Mouse (Mus musculus) liver, embryonic 14.5 days (tissue): ENCODE measurements around the gene Vmn1r44. TPM values are rescaled to one million over a fixed set of nuclear protein-coding genes. Genes with fewer than 3 reads are reported as not detected.
"Not testable (repeated sequence)": the region's sequence is repeated elsewhere in the genome, so short reads cannot be mapped to it uniquely, and the experiment has no call there.

Experiments
- ATAC-seq: fragments of 200-750 bp; cut with Nextera tagmentation; 2 replicates; pipeline ENCODE4 v1.8.0; 2017; ENCODE audit warnings: moderate number of reproducible peaks, mild to moderate bottlenecking, moderate library complexity; ENCODE audit not compliant: insufficient read depth
- DNase-seq, 3 experiments: peaks; one replicate each; pipeline ENCODE4 v3.0.0-alpha.2; 2012 to 2013; ENCODE audit warnings: low read depth in 3 of 3, low spot score in 3 of 3
- H3K27ac ChIP-seq: fragments of 300-500 bp; sonication (generic); 2 replicates; pipeline ENCODE4 v1.5.1; 2014; ENCODE audit warnings: moderate library complexity, mild to moderate bottlenecking, control low read depth, inconsistent platforms
- H3K27me3 ChIP-seq: fragments of 300-500 bp; sonication (generic); 2 replicates; pipeline ENCODE4 v1.6.1; 2014; ENCODE audit warnings: mild to moderate bottlenecking, low read length, moderate library complexity; ENCODE audit not compliant: control insufficient read depth, insufficient read depth
- H3K36me3 ChIP-seq: fragments of 300-500 bp; sonication (generic); replicated peaks from 2 replicates; pipeline ENCODE4 v1.6.1; 2014; ENCODE audit warnings: low read depth; ENCODE audit not compliant: control insufficient read depth, insufficient read depth
- H3K4me1 ChIP-seq, 2 experiments: fragments of 200-500 bp in 1 of 2; fragments of 300-500 bp in 1 of 2; sonication (generic) in 1 of 2; replicated peaks; 2 replicates each; pipeline ENCODE4 v1.6.1; 2012 to 2014; ENCODE audit warnings: antibody characterized with exemption in 1 of 2, inconsistent platforms in 1 of 2, low read length in 1 of 2; ENCODE audit not compliant: control insufficient read depth in 2 of 2, insufficient read depth in 2 of 2
- H3K4me2 ChIP-seq: fragments of 300-500 bp; sonication (generic); 2 replicates; pipeline ENCODE4 v1.6.1; 2014; ENCODE audit warnings: low read depth, mild to moderate bottlenecking, control low read depth, moderate library complexity
- H3K4me3 ChIP-seq, 2 experiments: fragments of 200-500 bp in 1 of 2; fragments of 300-500 bp in 1 of 2; sonication (generic) in 1 of 2; 2 replicates each; pipeline ENCODE4 v1.5.1; 2012 to 2014; ENCODE audit warnings: low read depth in 2 of 2, low read length in 2 of 2, mild to moderate bottlenecking in 2 of 2, control low read depth in 1 of 2, inconsistent platforms in 1 of 2, moderate library complexity in 1 of 2; ENCODE audit not compliant: insufficient read depth in 1 of 2
- H3K9ac ChIP-seq: fragments of 300-500 bp; sonication (generic); replicated peaks from 2 replicates; pipeline ENCODE4 v1.6.1; 2014; ENCODE audit warnings: mild to moderate bottlenecking, control low read depth, moderate library complexity
- H3K9me3 ChIP-seq: fragments of 300-500 bp; sonication (generic); 2 replicates; pipeline ENCODE4 v1.6.1; 2016; ENCODE audit warnings: low read length, mixed read lengths; ENCODE audit not compliant: control insufficient read depth
- CTCF ChIP-seq: IDR thresholded peaks from 2 replicates; pipeline ENCODE4 v1.5.1; 2016; ENCODE audit warnings: antibody characterized with exemption, low read depth, control low read depth
- EP300 ChIP-seq: IDR thresholded peaks from 2 replicates; pipeline ENCODE4 v1.6.1; 2016; ENCODE audit warnings: antibody characterized with exemption, low read depth
- WGBS: fragments of 180-500 bp; shearing (Covaris S2); extraction: QIAGEN DNeasy Blood & Tissue Kit; methylation state at CpG from one replicate; pipeline ENCODE4 v1.1.7; 2014; ENCODE audit not compliant: insufficient replicate concordance; 5-methylcytosine and 5-hydroxymethylcytosine counted together
- polyA plus RNA-seq, 2 experiments: library from polyadenylated mRNA; depleted of rRNA in 1 of 2; stranded (reverse) in 1 of 2; unstranded in 1 of 2; fragments of >200 nt; fragmentation: Nextera tagmentation in 1 of 2; extraction: Ambion mirVana in 1 of 2; gene quantifications; 2 replicates each; pipeline versions ENCODE4 v1.2.1 to v1.2.3; 2012 to 2014

The Vmn1r44 gene
- polyA plus RNA-seq (2012; rRNA removed) (not detected in 2 replicates), polyA plus RNA-seq (2014; fragmentation: Nextera tagmentation; extraction: Ambion mirVana) (not detected in 2 replicates)

DNA sequence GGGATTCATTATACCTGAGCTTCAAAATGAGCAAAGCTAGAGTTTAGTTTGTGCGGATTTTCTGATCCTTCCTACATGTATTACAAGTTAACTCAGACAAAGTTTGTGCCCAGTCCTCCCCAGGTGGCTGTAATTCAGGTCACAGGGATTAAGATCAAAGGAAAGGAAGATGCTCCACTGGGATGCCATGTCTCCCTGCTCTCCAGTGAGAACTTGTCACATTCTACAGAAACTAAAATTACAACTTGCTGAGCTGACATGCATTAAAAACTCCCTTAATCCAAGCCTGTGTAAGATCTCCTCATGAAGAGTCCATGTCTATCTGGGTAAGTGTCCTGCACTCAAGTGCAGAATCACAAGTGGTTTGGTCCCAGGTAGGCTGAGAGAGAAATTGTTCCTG lies at the start of gene Vmn1r44:
TSS of gene Vmn1r44 (plus strand) at position 301 of the 400 bp plus-strand sequence.
- no peak within 1 kb of the TSS for H3K4me3 ChIP-seq
- H3K9ac ChIP-seq, result no peak within 1 kb of the TSS
- H3K27me3 ChIP-seq, result no peaks in the 10 kb centered on the region
- H3K27ac ChIP-seq, result no peak within 1 kb of the TSS
- 54% methylated on average over 1 of the region's 1 CpGs for WGBS
- no peak for ATAC-seq
- no peaks in the 10 kb centered on the region for H3K36me3 ChIP-seq
- DNase-seq, result no peak
- H3K9me3 ChIP-seq, result no peaks in the 10 kb centered on the region
- H3K4me2 ChIP-seq, result no peak within 1 kb of the TSS
- H3K4me1 ChIP-seq, result no peaks in the 10 kb centered on the region
- TF ChIP-seq EP300, result no peak
- no peak for TF ChIP-seq CTCF

DNA sequence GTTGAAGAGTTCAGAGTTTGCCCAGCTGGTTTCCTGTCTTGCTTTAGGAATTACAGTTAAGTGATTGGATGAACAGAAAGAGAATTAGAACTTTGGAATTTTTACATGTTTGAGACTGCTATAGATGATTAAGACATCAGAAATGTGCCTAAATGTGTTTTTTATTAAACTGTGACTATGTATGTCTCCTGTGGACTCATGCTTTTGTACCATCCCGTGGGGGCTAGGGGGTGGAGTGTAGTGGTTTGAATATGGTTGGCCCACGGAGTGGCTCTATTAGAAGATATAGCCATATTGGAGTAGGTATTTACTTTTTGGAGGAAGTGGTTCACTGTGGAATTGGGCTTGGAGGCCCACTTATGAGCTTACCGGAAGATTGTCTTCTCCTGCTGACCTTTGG lies 25.9 kb upstream of the Vmn1r44 start:
- H3K4me3 ChIP-seq, result no peak overlapping the region
- no peaks in the 10 kb centered on the region for H3K36me3 ChIP-seq
- no peak overlapping the region for H3K27ac ChIP-seq
- no peak overlapping the region for H3K4me2 ChIP-seq
- H3K9me3 ChIP-seq, result no peaks in the 10 kb centered on the region
- H3K9ac ChIP-seq, result no peak overlapping the region
- TF ChIP-seq CTCF, result no peak
- no peak for TF ChIP-seq EP300
- DNase-seq, result no peak
- no peaks in the 10 kb centered on the region for H3K4me1 ChIP-seq
- no peaks in the 10 kb centered on the region for H3K27me3 ChIP-seq
- WGBS, result 41% methylated on average over 3 of the region's 3 CpGs
- ATAC-seq, result no peak

DNA sequence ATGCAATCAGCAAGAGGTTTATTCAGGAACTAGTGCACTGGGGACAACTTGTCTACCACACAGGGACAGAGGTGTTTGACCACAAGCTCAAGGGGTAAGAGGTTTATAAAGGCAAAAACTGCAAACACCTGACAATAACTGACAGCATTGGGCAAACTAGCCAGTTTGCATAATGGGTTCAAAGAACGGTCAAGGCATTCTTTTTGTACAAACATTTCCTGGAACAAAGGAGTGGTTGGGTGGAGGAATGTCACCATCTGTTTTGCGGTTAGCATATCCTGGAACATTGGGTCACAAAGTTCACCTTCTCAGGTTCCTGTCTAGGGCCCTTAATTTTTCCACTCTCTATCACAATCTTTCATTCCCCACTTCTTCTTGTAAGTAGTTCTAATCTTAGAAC lies 23.6 kb upstream of the Vmn1r44 start:
- no peak for TF ChIP-seq CTCF
- TF ChIP-seq EP300, result no peak

DNA sequence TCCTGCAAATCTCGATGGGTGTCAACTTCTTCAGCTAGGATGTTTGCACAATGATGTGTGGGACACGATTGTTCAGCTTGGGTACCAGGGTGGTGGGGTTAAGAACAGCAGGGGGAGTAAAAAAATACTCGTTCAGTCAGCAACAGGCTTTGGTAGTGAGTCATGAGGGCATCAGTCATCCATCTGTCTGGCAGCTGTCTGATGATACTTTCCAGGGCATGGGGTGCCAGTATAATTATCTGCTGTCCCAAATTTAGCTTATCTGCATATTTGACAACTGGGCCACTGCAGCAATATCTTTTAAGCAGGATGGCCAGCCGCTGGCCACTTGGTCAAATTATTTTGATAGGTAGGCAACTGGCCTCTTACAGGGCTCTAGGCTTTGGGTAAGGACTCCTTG lies 19.7 kb upstream of the Vmn1r44 start:
- Histone ChIP-seq H3K27me3 (no peaks in the 10 kb centered on the region), H3K4me3 (no peak overlapping the region), H3K9me3 (no peaks in the 10 kb centered on the region), H3K27ac (no peak overlapping the region), H3K9ac (no peak overlapping the region), H3K4me2 (no peak overlapping the region), H3K4me1 (no peaks in the 10 kb centered on the region), H3K36me3 (no peaks in the 10 kb centered on the region)
- no peak for ATAC-seq
- TF ChIP-seq EP300 (no peak), CTCF (no peak)
- no peak for DNase-seq
- 37% methylated on average over 4 of the region's 4 CpGs for WGBS

More for the DNA sequence above, 23.6 kb upstream of the Vmn1r44 start:
- Histone ChIP-seq H3K9me3 (no peaks in the 10 kb centered on the region), H3K36me3 (no peaks in the 10 kb centered on the region), H3K9ac (no peak overlapping the region), H3K4me1 (no peaks in the 10 kb centered on the region), H3K27ac (no peak overlapping the region), H3K4me3 (no peak overlapping the region), H3K4me2 (no peak overlapping the region), H3K27me3 (no peaks in the 10 kb centered on the region)
- WGBS, result 63% methylated on average over 2 of the region's 2 CpGs
- DNase-seq, result no peak
- ATAC-seq, result no peak

DNA sequence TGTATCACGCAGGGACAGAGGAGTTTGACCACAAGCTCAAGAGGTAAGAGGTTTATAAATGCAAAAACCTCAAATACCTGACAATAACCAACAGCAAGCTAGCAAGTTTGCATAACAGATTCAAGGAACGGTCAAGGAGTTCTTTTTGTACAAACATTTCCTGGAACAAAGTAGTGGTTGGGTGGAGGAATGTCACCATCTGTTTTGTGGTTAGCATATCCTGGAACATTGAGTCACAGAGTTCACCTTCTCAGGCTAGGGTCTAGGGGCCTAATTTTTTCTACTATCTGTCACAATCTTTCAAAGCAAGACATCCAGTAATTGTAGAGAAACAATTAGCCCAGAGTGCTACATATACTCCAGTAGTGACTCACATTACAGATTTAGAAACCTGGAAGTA lies 16.2 kb upstream of the Vmn1r44 start:
- Histone ChIP-seq H3K4me2 (no peak overlapping the region), H3K4me3 (no peak overlapping the region), H3K9ac (no peak overlapping the region), H3K36me3 (no peaks in the 10 kb centered on the region), H3K27ac (no peak overlapping the region), H3K9me3 (no peaks in the 10 kb centered on the region), H3K4me1 (no peaks in the 10 kb centered on the region), H3K27me3 (no peaks in the 10 kb centered on the region)
- WGBS, result 55% methylated on average over 2 of the region's 2 CpGs
- no peak for ATAC-seq
- TF ChIP-seq EP300 (no peak), CTCF (no peak)
- no peak for DNase-seq

DNA sequence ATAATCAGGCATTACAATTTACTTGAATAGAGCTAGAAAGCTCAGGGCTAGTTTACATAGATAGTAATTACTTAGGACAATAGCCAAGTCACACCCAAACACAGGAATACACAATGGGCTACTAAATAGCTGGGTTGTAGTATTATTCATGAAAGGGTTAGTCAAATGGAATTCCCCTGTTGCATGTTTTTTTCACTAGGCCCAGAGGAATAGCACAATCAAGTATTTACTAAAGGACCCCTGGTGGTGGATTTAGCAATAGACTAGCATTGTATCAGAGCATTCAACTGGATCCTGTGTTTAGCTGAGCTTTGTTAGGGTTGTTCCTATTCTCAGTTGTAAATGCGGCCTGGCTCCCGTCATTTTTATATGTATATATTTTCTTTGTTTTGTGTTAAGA lies 15.5 kb upstream of the Vmn1r44 start:
- ATAC-seq (no peak), DNase-seq (no peak)
- TF ChIP-seq EP300 (no peak), CTCF (no peak)
- Histone ChIP-seq H3K9me3 (no peaks in the 10 kb centered on the region), H3K4me1 (no peaks in the 10 kb centered on the region), H3K9ac (no peak overlapping the region), H3K36me3 (no peaks in the 10 kb centered on the region), H3K27me3 (no peaks in the 10 kb centered on the region), H3K4me2 (no peak overlapping the region), H3K4me3 (no peak overlapping the region), H3K27ac (no peak overlapping the region)
- 83% methylated on average over 2 of the region's 2 CpGs for WGBS

DNA sequence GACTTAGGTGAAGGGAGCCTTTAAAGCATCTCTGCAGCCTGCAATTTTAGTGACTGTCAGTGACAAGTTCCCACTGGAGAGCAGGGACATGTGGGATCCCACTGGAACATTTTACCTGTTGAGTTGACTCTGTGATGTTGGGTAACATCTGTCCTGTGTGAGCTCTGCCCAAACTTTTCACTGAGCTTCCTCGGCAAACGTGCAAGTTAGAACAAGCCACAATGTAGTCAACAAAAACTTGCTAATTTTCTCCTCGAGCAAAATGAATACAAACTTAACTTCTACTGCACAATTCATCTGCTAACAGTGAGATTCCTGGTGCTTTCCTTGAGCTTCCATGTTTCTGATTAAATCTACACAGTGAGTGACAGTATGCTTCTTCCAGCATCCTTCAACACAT lies 7.1 kb upstream of the Vmn1r44 start, which contains the start of the genes Vmn1r42 and Vmn1r43:
TSS of gene Vmn1r42 (minus strand) at position 101 of the 400 bp plus-strand sequence.
TSS of gene Vmn1r43 (minus strand) at position 101 of the 400 bp plus-strand sequence.
- H3K4me3 ChIP-seq, ATAC-seq, H3K27me3 ChIP-seq, H3K36me3 ChIP-seq, H3K9me3 ChIP-seq, H3K27ac ChIP-seq, H3K9ac ChIP-seq, H3K4me1 ChIP-seq, H3K4me2 ChIP-seq, DNase-seq: not testable (repeated sequence)
- 66% methylated on average over 3 of the region's 3 CpGs for WGBS
